Mouse (Mus musculus): Measurements from ENCODE around the gene Ccr7.

- no peak for TF ChIP-seq POLR2A (IDR thresholded peaks at IDR 0.05; ENCODE audit: borderline replicate concordance, extremely low read depth, insufficient read depth, insufficient read length, poor library complexity, severe bottlenecking)
- no peak for TF ChIP-seq CTCF (IDR thresholded peaks at IDR 0.05; ENCODE audit: borderline replicate concordance, extremely low read depth, insufficient read depth, insufficient read length)
Measured at GRCm38 (mm10) chr11:99150889-99151288, 4.0 kb downstream of the Ccr7 start.
